Mouse (Mus musculus): ENCODE measurements around the gene 2610528A11Rik.

DNA sequence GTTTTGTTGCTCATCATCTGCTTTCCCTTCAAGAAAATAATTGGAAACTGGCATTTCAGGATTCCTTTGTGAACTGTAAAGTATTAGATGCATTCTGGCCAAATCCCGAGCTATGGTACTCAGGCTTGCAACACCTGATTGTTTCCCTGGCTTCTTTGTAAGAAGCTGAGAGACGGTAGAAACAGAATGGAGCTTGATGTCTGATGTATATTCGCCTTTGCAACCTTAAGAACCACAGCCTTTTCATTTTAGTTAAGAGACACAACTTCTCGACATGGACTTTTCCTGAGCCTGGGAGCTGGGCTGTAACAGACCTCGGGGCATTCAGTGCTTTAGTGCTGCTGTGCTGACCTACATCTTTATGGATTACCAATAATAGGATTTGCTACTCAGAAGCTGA, 46.2 kb downstream of the 2610528A11Rik start, which contains the start of gene Lrit2:
- TF ChIP-seq POLR2A (IDR thresholded peaks at IDR 0.05; ENCODE audit: insufficient read depth, low read depth, low read length), result no peak
- TF ChIP-seq CTCF (IDR thresholded peaks at IDR 0.05; ENCODE audit: insufficient read depth, low read depth, low read length), result no peak
